ENCODE assay signal across 9 mouse cellular contexts in genomic region chr6:140714905-140715365, GRCm38 (mm10). TPM values are rescaled to one million over a fixed set of nuclear protein-coding genes. Genes with fewer than 3 reads are reported as not detected.
DNase-seq lines count a peak whose midpoint lies in the region; ATAC-seq lines count a peak whose summit lies in the region.
"Had no signal": no experiment of that assay in that cellular context is flagged by ENCODE, and none has a peak within 500 bp of the region (broad histone marks: within the 10 kb centered on the region; RNA-seq: fewer than 3 reads in every experiment).

No protein-coding gene starts in this region.

- peak; percentile 82 for DNase-seq in 416B (ENCODE audit: low read depth)
- DNase-seq in adrenal gland, adult 8-10 months: peak; percentile 26
- peak; percentile 53 for DNase-seq in embryo, embryonic 11.5 days (ENCODE audit: low read depth, low spot score)
- DNase-seq in neural tube, embryonic 10.5 days (ENCODE audit: extremely low spot score, low spot score): peak; percentile 76

- H3K27ac ChIP-seq in heart, embryonic 12.5 days (ENCODE audit: poor library complexity, severe bottlenecking): no peak overlapping the region
- H3K27ac ChIP-seq in kidney, embryonic 15.5 days: no peak overlapping the region
- no peak overlapping the region for H3K27ac ChIP-seq in limb, embryonic 15.5 days
- no peak overlapping the region for H3K27ac ChIP-seq in stomach, embryonic 14.5 days (ENCODE audit: low read length)
- H3K27ac ChIP-seq: embryonic facial prominence, embryonic 13.5 days had no signal

- WGBS in heart, embryonic 12.5 days: 24% methylated on average over 10 of the region's 10 CpGs
- WGBS in kidney, embryonic 15.5 days: 20% methylated on average over 10 of the region's 10 CpGs
- 21% methylated on average over 10 of the region's 10 CpGs for WGBS in limb, embryonic 15.5 days
- 23% methylated on average over 10 of the region's 10 CpGs for WGBS in stomach, embryonic 14.5 days

- peaks cover 7% of the 10 kb centered on the region; the same call in 1 of the 2 replicates for H3K27me3 ChIP-seq in heart, embryonic 12.5 days (replicated peaks)
- 0 out of 2 replicates have a peak, but pooled peaks cover 6% of the 10 kb centered on the region for H3K27me3 ChIP-seq in kidney, embryonic 15.5 days
- peaks cover 7% of the 10 kb centered on the region for H3K27me3 ChIP-seq in limb, embryonic 15.5 days
- no peaks in the 10 kb centered on the region for H3K27me3 ChIP-seq in stomach, embryonic 14.5 days (ENCODE audit: control insufficient read depth, insufficient read depth, low read length)

- peak overlapping the region; percentile 43 for H3K4me2 ChIP-seq in heart, embryonic 12.5 days
- H3K4me2 ChIP-seq in kidney, embryonic 15.5 days: peak overlapping the region; percentile 8; the same call in 1 of the 2 replicates
- H3K4me2 ChIP-seq in limb, embryonic 15.5 days: no peak overlapping the region
- H3K4me2 ChIP-seq in stomach, embryonic 14.5 days (replicated peaks; ENCODE audit: low read depth, low read length): no peak overlapping the region
- H3K4me2 ChIP-seq: embryonic facial prominence, embryonic 13.5 days had no signal

- H3K9me3 ChIP-seq in heart, embryonic 12.5 days (replicated peaks): peaks cover 12% of the 10 kb centered on the region; the same call in 1 of the 2 replicates
- H3K9me3 ChIP-seq in kidney, embryonic 15.5 days (replicated peaks): no peaks in the 10 kb centered on the region; the same call in 1 of the 2 replicates
- H3K9me3 ChIP-seq in limb, embryonic 15.5 days: 0 out of 2 replicates have a peak, but pooled peaks cover 3% of the 10 kb centered on the region
- no peaks in the 10 kb centered on the region for H3K9me3 ChIP-seq in stomach, embryonic 14.5 days (ENCODE audit: control insufficient read depth, low read depth, low read length)
- H3K9me3 ChIP-seq: embryonic facial prominence, embryonic 13.5 days had no signal

- no peak overlapping the region for H3K4me3 ChIP-seq in heart, embryonic 12.5 days
- H3K4me3 ChIP-seq in kidney, embryonic 15.5 days (replicated peaks): no peak overlapping the region
- H3K4me3 ChIP-seq in limb, embryonic 15.5 days: no peak overlapping the region
- H3K4me3 ChIP-seq in stomach, embryonic 14.5 days (ENCODE audit: low read depth, low read length): no peak overlapping the region
- H3K4me3 ChIP-seq: embryonic facial prominence, embryonic 13.5 days had no signal

- H3K4me1 ChIP-seq in heart, embryonic 12.5 days (replicated peaks): no peaks in the 10 kb centered on the region
- H3K4me1 ChIP-seq in kidney, embryonic 15.5 days: 0 out of 2 replicates have a peak, but pooled peaks cover 3% of the 10 kb centered on the region
- 0 out of 2 replicates have a peak, but pooled peaks cover 2% of the 10 kb centered on the region for H3K4me1 ChIP-seq in limb, embryonic 15.5 days
- H3K4me1 ChIP-seq in stomach, embryonic 14.5 days (ENCODE audit: control insufficient read depth, insufficient read depth, low read length): no peaks in the 10 kb centered on the region
- H3K4me1 ChIP-seq: embryonic facial prominence, embryonic 13.5 days had no signal

- H3K9ac ChIP-seq in heart, embryonic 12.5 days: no peak overlapping the region
- H3K9ac ChIP-seq in kidney, embryonic 15.5 days: no peak overlapping the region
- H3K9ac ChIP-seq in limb, embryonic 15.5 days: no peak overlapping the region
- H3K9ac ChIP-seq in stomach, embryonic 14.5 days (replicated peaks; ENCODE audit: low read depth, low read length): no peak overlapping the region
- H3K9ac ChIP-seq: embryonic facial prominence, embryonic 13.5 days had no signal

- no peaks in the 10 kb centered on the region for H3K36me3 ChIP-seq in heart, embryonic 12.5 days
- no peaks in the 10 kb centered on the region for H3K36me3 ChIP-seq in kidney, embryonic 15.5 days
- no peaks in the 10 kb centered on the region for H3K36me3 ChIP-seq in limb, embryonic 15.5 days
- no peaks in the 10 kb centered on the region for H3K36me3 ChIP-seq in stomach, embryonic 14.5 days (ENCODE audit: control insufficient read depth, insufficient read depth, low read length)
- H3K36me3 ChIP-seq: embryonic facial prominence, embryonic 13.5 days had no signal

- ATAC-seq in heart, embryonic 12.5 days (ENCODE audit: insufficient number of reproducible peaks, low FRiP score): no peak
- peak; percentile 70 for ATAC-seq in kidney, embryonic 15.5 days (replicated peaks; ENCODE audit: low FRiP score)
- peak; percentile 40; the same call in 1 of the 2 replicates for ATAC-seq in limb, embryonic 15.5 days (ENCODE audit: insufficient number of reproducible peaks, low FRiP score, low TSS enrichment, low read depth)
- peak; percentile 53; the same call in 1 of the 2 replicates for ATAC-seq in stomach, embryonic 14.5 days (ENCODE audit: insufficient number of reproducible peaks, insufficient read depth, low FRiP score, low read depth)

RNA-seq across cellular contexts. Expression of gene Gm11077, which starts 14.1 kb away (rescaled TPM):
- total RNA-seq in adrenal gland, adult 8-10 months (2022): not detected
- polyA plus RNA-seq in heart, embryonic 12.5 days (2016; fragmentation: Nextera tagmentation; extraction: Ambion mirVana): not detected in 2 replicates
- not detected in 2 replicates for polyA plus RNA-seq in kidney, embryonic 15.5 days (2015; fragmentation: Nextera tagmentation; extraction: Ambion mirVana)
- polyA plus RNA-seq in limb, embryonic 15.5 days (2015; fragmentation: Nextera tagmentation; extraction: Ambion mirVana): not detected in 2 replicates
- not detected in 2 replicates for polyA plus RNA-seq in stomach, embryonic 14.5 days (2014; fragmentation: Nextera tagmentation; extraction: Ambion mirVana)
- polyA plus RNA-seq: embryonic facial prominence, embryonic 13.5 days had no signal

Comparison
In these comparisons a context has a peak if more than half of its experiments do, and no peak if none do; other contexts are left out.
1. DNase-seq: peak in every context shown above with its lines; median percentile 82 in 416B; 76 in neural tube, embryonic 10.5 days; 53 in embryo, embryonic 11.5 days; 26 in adrenal gland, adult 8-10 months.
2. H3K4me2 ChIP-seq: peak in heart, embryonic 12.5 days (single experiment) and kidney, embryonic 15.5 days (single experiment); none in limb, embryonic 15.5 days (single experiment) and stomach, embryonic 14.5 days (single experiment).